20 mouse cellular contexts compared by ENCODE assay signal in genomic region chr5:150275314-150275713, GRCm38 (mm10).
DNase-seq lines count a peak whose midpoint lies in the region; ATAC-seq and TF ChIP-seq lines count a peak whose summit lies in the region.
"Had no signal": no experiment of that assay in that cellular context is flagged by ENCODE, and none has a peak within 500 bp of the region (broad histone marks: within the 10 kb centered on the region; RNA-seq: fewer than 3 reads in every experiment).

No protein-coding gene starts in this region.

- no peak for ATAC-seq in liver, postnatal 0 days
- ATAC-seq: activated CD4-positive, CD25-positive, alpha-beta regulatory T cell, adult 4 months; CD4-positive, CD25-positive, alpha-beta regulatory T cell, adult 4 months; Patski had no signal

- H3K4me3 ChIP-seq in liver, adult 2 months (ENCODE audit: insufficient read depth, low read depth, low read length): no peak overlapping the region
- no peak overlapping the region for H3K4me3 ChIP-seq in liver, postnatal 0 days (ENCODE audit: low read depth, low read length)
- H3K4me3 ChIP-seq in brown adipose tissue, adult 24 weeks (ENCODE audit: insufficient read depth, low read depth, low read length): no peak overlapping the region

- peaks cover 12% of the 10 kb centered on the region for H3K4me1 ChIP-seq in liver, adult 2 months (ENCODE audit: control insufficient read depth, insufficient read depth, low read length)
- H3K4me1 ChIP-seq in liver, postnatal 0 days (ENCODE audit: insufficient read depth): peaks cover 5% of the 10 kb centered on the region; the same call in 1 of the 2 replicates
- peaks cover 20% of the 10 kb centered on the region for H3K4me1 ChIP-seq in brown adipose tissue, adult 24 weeks (ENCODE audit: control insufficient read depth, insufficient read depth, insufficient read length, low read length)

- no peak for TF ChIP-seq POLR2A in liver, adult 2 months (IDR thresholded peaks at IDR 0.05; ENCODE audit: extremely low read depth, insufficient read depth, low read length)

- TF ChIP-seq CTCF in liver, adult 2 months (IDR thresholded peaks at IDR 0.05; ENCODE audit: low read depth, low read length): no peak
- TF ChIP-seq CTCF in liver, postnatal 0 days (IDR thresholded peaks at IDR 0.05; ENCODE audit: low read depth): no peak

- TF ChIP-seq EP300 in liver, postnatal 0 days (IDR thresholded peaks at IDR 0.05; ENCODE audit: low read depth): no peak

- no peak overlapping the region for H3K27ac ChIP-seq in liver, adult 2 months (replicated peaks; ENCODE audit: insufficient read depth, low read depth, low read length)
- H3K27ac ChIP-seq in liver, postnatal 0 days (ENCODE audit: low read depth): no peak overlapping the region
- 0 out of 2 replicates have a peak overlapping the region, but pooled peaks have one; percentile 3 for H3K27ac ChIP-seq in brown adipose tissue, adult 24 weeks (replicated peaks; ENCODE audit: low read depth, low read length)

- no peaks in the 10 kb centered on the region for H3K79me2 ChIP-seq in liver, adult 2 months (ENCODE audit: control insufficient read depth, insufficient read depth, low read length)

- DNase-seq in liver, adult 2 months (ENCODE audit: extremely low read depth, low read depth, low spot score): peak; percentile 90
- no peak for DNase-seq in liver, postnatal 0 days
- no peak for DNase-seq in embryo, embryonic 10.5 days (ENCODE audit: low spot score)
- DNase-seq: adrenal gland, adult 2 months; adrenal gland, adult 8-10 months; adrenal gland, postnatal 10 days; adrenal gland, postnatal 14 days; adrenal gland, postnatal 25 days; adrenal gland, postnatal 36 days; B cell, adult 2 months; cerebellum, adult 11 months; cerebellum, adult 11-12 months; cerebellum, adult 18-20 months; cerebellum, adult 2 months had no signal

- WGBS in liver, adult 2 months: 36% methylated on average over 6 of the region's 6 CpGs
- 87% methylated on average over 6 of the region's 6 CpGs for WGBS in liver, postnatal 0 days (ENCODE audit: insufficient replicate concordance)

- no peaks in the 10 kb centered on the region for H3K27me3 ChIP-seq in liver, adult 2 months (ENCODE audit: control insufficient read depth, insufficient read depth, low read length)
- H3K27me3 ChIP-seq in liver, postnatal 0 days (ENCODE audit: insufficient read depth, low read length): no peaks in the 10 kb centered on the region
- H3K27me3 ChIP-seq: CH12.LX, Patski had no signal

- no peaks in the 10 kb centered on the region for H3K9me3 ChIP-seq in liver, postnatal 0 days (ENCODE audit: low read length)

- H3K4me2 ChIP-seq in liver, postnatal 0 days (ENCODE audit: low read depth, low read length): no peak overlapping the region

- no peaks in the 10 kb centered on the region for H3K36me3 ChIP-seq in liver, adult 2 months (ENCODE audit: control insufficient read depth, insufficient read depth, low read length)
- no peaks in the 10 kb centered on the region for H3K36me3 ChIP-seq in liver, postnatal 0 days (replicated peaks; ENCODE audit: insufficient read depth, low read length)
- H3K36me3 ChIP-seq: G1E had no signal

- no peak overlapping the region for H3K9ac ChIP-seq in liver, adult 2 months (ENCODE audit: low read depth, low read length)
- H3K9ac ChIP-seq in liver, postnatal 0 days (replicated peaks): no peak overlapping the region
